Mouse (Mus musculus): ENCODE results near the gene Fam129a.

GRCm38 (mm10) chr1:151728141-151728540 lies 157.2 kb downstream of the Fam129a start:
- TF ChIP-seq CTCF (IDR thresholded peaks at IDR 0.05; ENCODE audit: control insufficient read depth, insufficient read depth, insufficient read length) = no peak
- TF ChIP-seq FOSL1 (IDR thresholded peaks at IDR 0.05; ENCODE audit: insufficient read depth, low read length, poor library complexity, severe bottlenecking) = no peak
- TF ChIP-seq USF1 (IDR thresholded peaks at IDR 0.05; ENCODE audit: low read depth) = no peak
- no peak for TF ChIP-seq MAX (IDR thresholded peaks at IDR 0.05)

Measured in C2C12 (cell line).